Mouse (Mus musculus): Measurements from ENCODE around the gene Vps26b. TPM values are rescaled to one million over a fixed set of nuclear protein-coding genes. Genes with fewer than 3 reads are reported as not detected.

The Vps26b gene
- total RNA-seq (2018; cell fraction: chromatin; rRNA removed) = 10 to 100 TPM in 11 of 26 experiments, 1 to 10 TPM in 15; 1.5 to 31.3 (median 8.9) TPM
- 10 to 100 TPM; 20.3 to 42.2 (median 34.0) TPM for total RNA-seq (2018; cell fraction: cytosol; rRNA removed)
- total RNA-seq (2018; cell fraction: nucleus; rRNA removed) = 10 to 100 TPM in 20 of 26 experiments, 1 to 10 TPM in 6; 8.4 to 41.9 (median 18.1) TPM
- 30.1 to 35.5 TPM (median 31.6 TPM) in 3 replicates for polyA plus RNA-seq (2018)

GRCm38 (mm10) chr9:27029828-27030762, at the start of gene Vps26b, which contains the start of gene Ncapd3:
TSS of gene Vps26b (minus strand) at chr9:27030065.
TSS of gene Ncapd3 (plus strand) at chr9:27030175.
- Histone ChIP-seq H3K79me2 (ENCODE audit: inconsistent target) (peaks cover 84% of the 10 kb centered on the region), H3K4me3 (ENCODE audit: inconsistent target) (peak within 1 kb of the TSS; percentile 85), H3K27ac (peak within 1 kb of the TSS; percentile 76), H3K36me3 (ENCODE audit: inconsistent target) (no peaks in the 10 kb centered on the region)
- WGBS (ENCODE audit: missing documents) = 3% methylated on average over 70 of the region's 80 CpGs

- peaks cover 23% of the 10 kb centered on the region for H3K36me3 ChIP-seq (ENCODE audit: inconsistent target)
- H3K79me2 ChIP-seq (ENCODE audit: inconsistent target) = no peaks in the 10 kb centered on the region
- H3K27ac ChIP-seq = no peak overlapping the region
- H3K4me3 ChIP-seq (ENCODE audit: inconsistent target) = no peak overlapping the region
Measured at GRCm38 (mm10) chr9:27075812-27076211, 45.9 kb upstream of the Vps26b start.

DNA sequence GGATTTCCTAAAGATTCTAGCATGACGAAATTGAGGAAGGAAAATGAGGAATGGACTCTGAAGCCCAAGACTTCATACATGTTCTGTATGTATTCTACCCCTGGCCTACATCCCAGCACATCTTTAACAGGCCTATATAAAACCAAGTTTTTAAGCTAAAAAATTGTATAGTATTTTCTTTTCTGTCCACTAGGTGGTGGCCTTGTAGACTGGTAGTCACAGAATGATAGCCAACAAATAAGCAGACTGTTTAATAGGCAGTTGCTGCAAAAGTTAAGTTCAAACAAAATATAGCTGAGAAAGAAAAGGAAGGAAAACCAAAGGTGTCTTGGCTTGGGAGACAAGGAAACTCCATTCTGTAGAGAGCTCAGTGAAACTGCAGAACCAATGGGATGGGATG, 44.8 kb upstream of the Vps26b start:
- Histone ChIP-seq H3K4me3 (ENCODE audit: inconsistent target) (no peak overlapping the region), H3K79me2 (ENCODE audit: inconsistent target) (no peaks in the 10 kb centered on the region), H3K36me3 (ENCODE audit: inconsistent target) (peaks cover 34% of the 10 kb centered on the region), H3K27ac (no peak overlapping the region)
- whole genome bisulfite sequencing (ENCODE audit: missing documents) = 100% methylated on average over 1 of the region's 1 CpGs

DNA sequence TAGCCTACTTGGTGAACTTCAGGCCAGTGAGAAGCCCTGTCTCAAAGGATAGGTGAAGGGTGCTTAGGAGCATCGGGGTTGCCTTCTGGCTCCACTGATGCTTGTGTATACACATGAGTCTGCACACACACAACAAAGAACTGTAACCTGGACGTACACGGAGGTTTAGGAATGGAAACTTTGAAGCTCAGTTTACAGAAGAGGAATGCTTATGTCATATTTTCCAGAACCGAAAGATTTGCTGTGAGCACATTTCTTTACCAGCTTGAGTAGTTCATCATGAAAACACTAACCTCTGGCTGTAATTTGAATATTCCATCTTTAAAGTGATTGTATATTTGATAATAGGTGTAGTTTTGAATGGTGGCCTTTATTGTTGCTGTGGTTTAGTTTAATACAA, 41.0 kb upstream of the Vps26b start:
- WGBS (ENCODE audit: missing documents) = 91% methylated on average over 4 of the region's 4 CpGs
- Histone ChIP-seq H3K4me3 (ENCODE audit: inconsistent target) (no peak overlapping the region), H3K79me2 (ENCODE audit: inconsistent target) (no peaks in the 10 kb centered on the region), H3K36me3 (ENCODE audit: inconsistent target) (peaks cover 42% of the 10 kb centered on the region), H3K27ac (no peak overlapping the region)

- Histone ChIP-seq H3K79me2 (ENCODE audit: inconsistent target) (no peaks in the 10 kb centered on the region), H3K36me3 (ENCODE audit: inconsistent target) (peaks cover 42% of the 10 kb centered on the region; the same call in 1 of the 2 replicates), H3K27ac (no peak overlapping the region), H3K4me3 (ENCODE audit: inconsistent target) (no peak overlapping the region)
- WGBS (ENCODE audit: missing documents) = 95% methylated on average over 5 of the region's 5 CpGs
Measured at GRCm38 (mm10) chr9:27058341-27058740, 28.5 kb upstream of the Vps26b start.

GRCm38 (mm10) chr9:27049492-27049891, 19.6 kb upstream of the Vps26b start:
- Histone ChIP-seq H3K27ac (no peak overlapping the region), H3K79me2 (ENCODE audit: inconsistent target) (no peaks in the 10 kb centered on the region), H3K4me3 (ENCODE audit: inconsistent target) (no peak overlapping the region), H3K36me3 (ENCODE audit: inconsistent target) (peaks cover 31% of the 10 kb centered on the region; the same call in 1 of the 2 replicates)
- 95% methylated on average over 2 of the region's 2 CpGs for WGBS (ENCODE audit: missing documents)

GRCm38 (mm10) chr9:27043892-27044291, 14.0 kb upstream of the Vps26b start:
- peaks cover 15% of the 10 kb centered on the region; the same call in 1 of the 2 replicates for H3K36me3 ChIP-seq (ENCODE audit: inconsistent target)
- H3K4me3 ChIP-seq (ENCODE audit: inconsistent target) = no peak overlapping the region
- H3K27ac ChIP-seq = no peak overlapping the region
- H3K79me2 ChIP-seq (ENCODE audit: inconsistent target) = no peaks in the 10 kb centered on the region
- WGBS (ENCODE audit: missing documents) = 82% methylated on average over 5 of the region's 5 CpGs

DNA sequence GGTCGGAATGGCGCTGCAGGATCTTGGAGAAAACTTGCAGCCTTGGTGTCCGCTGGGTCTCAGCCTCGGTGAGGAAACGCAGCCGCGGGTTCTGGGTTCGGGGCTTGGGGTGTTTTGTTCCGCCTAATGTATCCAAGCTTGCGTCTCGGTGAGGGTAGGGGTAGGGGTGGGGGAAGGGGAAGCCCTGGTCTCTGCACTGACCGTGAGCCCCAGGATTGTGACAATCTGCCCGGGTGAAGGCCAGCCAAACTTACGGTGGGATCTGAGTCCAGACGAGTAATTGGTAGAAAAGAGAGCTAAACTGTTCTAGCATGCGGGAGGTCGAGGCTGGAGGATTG, 867 bp upstream of the Vps26b start:
- no peaks in the 10 kb centered on the region for H3K36me3 ChIP-seq (ENCODE audit: inconsistent target)
- H3K79me2 ChIP-seq (ENCODE audit: inconsistent target) = peaks cover 84% of the 10 kb centered on the region
- H3K27ac ChIP-seq = peak overlapping the region; percentile 76
- 0% methylated on average over 17 of the region's 17 CpGs for WGBS (ENCODE audit: missing documents)
- H3K4me3 ChIP-seq (ENCODE audit: inconsistent target) = peak overlapping the region; percentile 85

GRCm38 (mm10) chr9:27029022-27029827, 640 bp downstream of the Vps26b start:
- Histone ChIP-seq H3K4me3 (ENCODE audit: inconsistent target) (peak overlapping the region; percentile 85), H3K36me3 (ENCODE audit: inconsistent target) (no peaks in the 10 kb centered on the region), H3K27ac (peak overlapping the region; percentile 28; the same call in 1 of the 2 replicates), H3K79me2 (ENCODE audit: inconsistent target) (peaks cover 84% of the 10 kb centered on the region)
- WGBS (ENCODE audit: missing documents) = 1% methylated on average over 52 of the region's 52 CpGs

DNA sequence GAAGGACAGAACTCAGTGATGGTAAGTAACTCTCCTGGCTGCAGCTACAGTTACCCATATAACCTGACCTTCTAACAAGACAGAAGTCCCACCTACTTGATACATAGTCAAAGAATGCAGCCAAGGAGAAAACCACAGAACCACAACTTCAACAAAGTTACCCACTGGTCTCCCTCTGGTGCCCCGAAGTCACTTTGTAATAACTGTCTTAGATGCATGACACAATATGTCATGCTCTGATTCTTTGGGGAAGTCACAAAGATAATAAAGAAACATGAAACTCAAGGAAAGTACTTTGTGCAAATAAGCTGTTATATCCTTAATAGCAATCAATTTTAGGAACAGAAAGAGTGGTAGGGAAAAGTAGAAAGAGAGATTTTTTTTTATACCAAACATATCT, 3.2 kb downstream of the Vps26b start:
- Histone ChIP-seq H3K36me3 (ENCODE audit: inconsistent target) (no peaks in the 10 kb centered on the region), H3K27ac (no peak overlapping the region), H3K79me2 (ENCODE audit: inconsistent target) (peaks cover 82% of the 10 kb centered on the region), H3K4me3 (ENCODE audit: inconsistent target) (no peak overlapping the region)
- 0% methylated on average over 1 of the region's 1 CpGs for WGBS (ENCODE audit: missing documents)

GRCm38 (mm10) chr9:27023681-27024080, 6.2 kb downstream of the Vps26b start:
- no peak overlapping the region for H3K27ac ChIP-seq
- H3K79me2 ChIP-seq (ENCODE audit: inconsistent target) = peaks cover 90% of the 10 kb centered on the region
- H3K36me3 ChIP-seq (ENCODE audit: inconsistent target) = 0 out of 2 replicates have a peak, but pooled peaks cover 6% of the 10 kb centered on the region
- 26% methylated on average over 4 of the region's 4 CpGs for WGBS (ENCODE audit: missing documents)
- no peak overlapping the region for H3K4me3 ChIP-seq (ENCODE audit: inconsistent target)

- Histone ChIP-seq H3K36me3 (ENCODE audit: inconsistent target) (peaks cover 42% of the 10 kb centered on the region), H3K4me3 (ENCODE audit: inconsistent target) (no peak overlapping the region), H3K27ac (no peak overlapping the region), H3K79me2 (ENCODE audit: inconsistent target) (peaks cover 48% of the 10 kb centered on the region)
- 94% methylated on average over 10 of the region's 10 CpGs for WGBS (ENCODE audit: missing documents)
Measured at GRCm38 (mm10) chr9:27018961-27019360, 10.9 kb downstream of the Vps26b start.

DNA sequence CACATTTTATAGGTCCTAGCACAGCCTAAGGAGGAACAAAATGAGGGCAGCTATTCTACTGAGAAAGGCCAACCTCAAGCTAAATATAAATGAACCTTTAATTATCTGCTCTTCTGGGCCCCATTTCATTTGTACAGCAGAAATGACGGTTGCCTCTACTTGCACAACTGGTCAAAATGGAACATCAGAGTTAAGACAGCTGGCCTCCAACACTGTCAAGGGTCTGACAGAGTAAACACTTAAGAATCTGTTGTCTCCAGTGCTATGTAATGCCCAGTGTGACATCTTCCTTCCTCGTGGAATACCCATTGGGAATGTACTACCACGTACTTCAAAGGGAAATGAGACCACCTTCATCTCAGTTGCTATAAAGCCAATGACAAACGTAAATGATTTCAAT, 18.3 kb downstream of the Vps26b start:
- no peaks in the 10 kb centered on the region; the same call in 1 of the 2 replicates for H3K79me2 ChIP-seq (ENCODE audit: inconsistent target)
- H3K27ac ChIP-seq = no peak overlapping the region
- peaks cover 98% of the 10 kb centered on the region for H3K36me3 ChIP-seq (ENCODE audit: inconsistent target)
- WGBS (ENCODE audit: missing documents) = 95% methylated on average over 4 of the region's 4 CpGs
- H3K4me3 ChIP-seq (ENCODE audit: inconsistent target) = no peak overlapping the region

GRCm38 (mm10) chr9:27009231-27009630, 20.6 kb downstream of the Vps26b start:
- H3K4me3 ChIP-seq (ENCODE audit: inconsistent target) = no peak overlapping the region
- H3K27ac ChIP-seq = no peak overlapping the region
- no peaks in the 10 kb centered on the region for H3K79me2 ChIP-seq (ENCODE audit: inconsistent target)
- H3K36me3 ChIP-seq (ENCODE audit: inconsistent target) = peaks cover 95% of the 10 kb centered on the region
- 87% methylated on average over 5 of the region's 5 CpGs for WGBS (ENCODE audit: missing documents)

All from macrophage (primary cell).